Mouse (Mus musculus) spleen, adult 2 months (tissue): ENCODE measurements at regions not wholly inside any gene's neighbourhood (a gene's known extent, or its start where the extent isn't known, plus 50 kb on each side); places are given as distances from the start of the nearest gene placed in this dataset.

Source experiments
- CTCF ChIP-seq: fragments of 200-500 bp; IDR thresholded peaks from 2 replicates; pipeline ENCODE4 v1.5.1; 2011; ENCODE audit warnings: mild to moderate bottlenecking, inconsistent platforms; ENCODE audit not compliant: insufficient read depth, insufficient read length, insufficient replicate concordance; ENCODE audit errors: extremely low read depth
- POLR2A ChIP-seq: fragments of 200-500 bp; IDR thresholded peaks from 2 replicates; pipeline ENCODE4 v1.6.1; 2011; ENCODE audit warnings: low read depth, low read length, inconsistent platforms

DNA sequence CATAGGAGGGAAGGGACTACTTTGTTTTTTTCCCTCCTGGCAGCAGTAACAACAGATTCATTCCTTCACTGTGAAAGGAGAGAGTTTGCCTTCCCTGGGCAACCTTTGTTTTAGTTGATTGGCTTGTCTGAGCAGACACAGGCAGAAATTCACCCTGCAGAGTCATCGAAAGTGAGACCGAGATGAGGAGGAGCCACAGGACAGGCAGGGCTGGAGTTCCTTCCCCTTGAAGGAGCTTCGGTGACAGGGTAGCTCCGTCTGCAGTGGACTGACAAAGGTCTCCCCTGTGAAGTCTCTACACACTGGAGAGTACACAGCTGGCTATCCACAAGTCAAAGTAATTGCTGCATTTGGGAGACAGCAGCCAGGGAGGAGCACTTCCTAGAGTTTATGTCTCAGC lies 261.9 kb upstream of the Arglu1 start:
- no peak for TF ChIP-seq CTCF
- TF ChIP-seq POLR2A, result no peak
